Mouse (Mus musculus) brown adipose tissue, adult 24 weeks (tissue): ENCODE data around the gene Bmpr1a. TPM values are rescaled to one million over a fixed set of nuclear protein-coding genes. Genes with fewer than 3 reads are reported as not detected.
"Not testable (repeated sequence)": the region's sequence is repeated elsewhere in the genome, so short reads cannot be mapped to it uniquely, and the experiment has no call there.

Source experiments
- H3K27ac ChIP-seq: fragments of 200-500 bp; replicated peaks from 2 replicates; pipeline ENCODE4 v1.5.1; 2012; ENCODE audit warnings: low read depth, mild to moderate bottlenecking, low read length
- H3K4me1 ChIP-seq: fragments of 200-500 bp; 2 replicates; pipeline ENCODE4 v1.6.1; 2012; ENCODE audit warnings: low read length, mixed read lengths; ENCODE audit not compliant: control insufficient read depth, insufficient read depth, insufficient read length
- H3K4me3 ChIP-seq: fragments of 200-500 bp; 2 replicates; pipeline ENCODE4 v1.5.1; 2012; ENCODE audit warnings: low read depth, mild to moderate bottlenecking, low read length, moderate library complexity; ENCODE audit not compliant: insufficient read depth
- polyA plus RNA-seq: library from polyadenylated mRNA; stranded (reverse); fragments of >200 nt; gene quantifications from 2 replicates; pipeline ENCODE4 v1.2.4, GENCODE M21; 2012; ENCODE audit not compliant: missing spikeins, insufficient read depth, insufficient read length

The Bmpr1a gene
- polyA plus RNA-seq, 1 experiment, result 21.8 TPM

- H3K4me1 ChIP-seq, result peaks cover 11% of the 10 kb centered on the region
- no peak overlapping the region; the same call in 1 of the 2 replicates for H3K4me3 ChIP-seq
- no peak overlapping the region for H3K27ac ChIP-seq
These were observed 130.5 kb downstream of the Bmpr1a start for GRCm38 (mm10) chr14:34372646-34373045.

GRCm38 (mm10) chr14:34371763-34372162, 131.4 kb downstream of the Bmpr1a start:
- no peak overlapping the region for H3K4me3 ChIP-seq
- peaks cover 11% of the 10 kb centered on the region for H3K4me1 ChIP-seq
- no peak overlapping the region for H3K27ac ChIP-seq

- H3K27ac ChIP-seq, result peak overlapping the region; percentile 9; the same call in 1 of the 2 replicates
- no peak overlapping the region for H3K4me3 ChIP-seq
These were observed 132.2 kb downstream of the Bmpr1a start for GRCm38 (mm10) chr14:34370921-34371320.

GRCm38 (mm10) chr14:34370203-34370602, 132.9 kb downstream of the Bmpr1a start:
- no peak overlapping the region for H3K27ac ChIP-seq
- no peak overlapping the region for H3K4me3 ChIP-seq
- peaks cover 8% of the 10 kb centered on the region for H3K4me1 ChIP-seq

More at GRCm38 (mm10) chr14:34370921-34371320, 132.2 kb downstream of the Bmpr1a start:
- H3K4me1 ChIP-seq, result peaks cover 8% of the 10 kb centered on the region

- Histone ChIP-seq H3K27ac (no peak overlapping the region), H3K4me1 (no peaks in the 10 kb centered on the region), H3K4me3 (no peak overlapping the region)
These were observed 138.0 kb downstream of the Bmpr1a start for GRCm38 (mm10) chr14:34365147-34365507.

GRCm38 (mm10) chr14:34364254-34365146, 138.6 kb downstream of the Bmpr1a start:
- H3K27ac ChIP-seq, result peak overlapping the region; percentile 91
- not testable (repeated sequence) for H3K4me1 ChIP-seq
- H3K4me3 ChIP-seq, result peak overlapping the region; percentile 64

- Histone ChIP-seq H3K4me1 (no peaks in the 10 kb centered on the region), H3K4me3 (peak overlapping the region; percentile 64), H3K27ac (peak overlapping the region; percentile 91)
These were observed 139.5 kb downstream of the Bmpr1a start for GRCm38 (mm10) chr14:34363490-34364253.

GRCm38 (mm10) chr14:34362726-34363445, 140.3 kb downstream of the Bmpr1a start:
- H3K27ac ChIP-seq, result peak overlapping the region; percentile 91
- H3K4me1 ChIP-seq, result no peaks in the 10 kb centered on the region
- peak overlapping the region; percentile 64 for H3K4me3 ChIP-seq

- Histone ChIP-seq H3K27ac (no peak overlapping the region), H3K4me1 (no peaks in the 10 kb centered on the region), H3K4me3 (no peak overlapping the region)
These were observed 141.0 kb downstream of the Bmpr1a start for GRCm38 (mm10) chr14:34362135-34362534.

Other genes starting within 250 kb of the Bmpr1a start
- 6.3 and 9.9 TPM in 2 replicates for gene Shld2, start 192.8 kb downstream of the Bmpr1a start, polyA plus RNA-seq
- gene Glud1, start 192.6 kb downstream of the Bmpr1a start, polyA plus RNA-seq, result 115 and 160 TPM in 2 replicates
- 2.9 TPM in 1 of 2 replicates, not detected in the other for gene Fam25c, start 147.9 kb downstream of the Bmpr1a start, polyA plus RNA-seq
- gene Sncg, start 128.6 kb downstream of the Bmpr1a start, polyA plus RNA-seq, result 136 and 188 TPM in 2 replicates
- gene Mmrn2, start 127.9 kb downstream of the Bmpr1a start, polyA plus RNA-seq, result 5.0 and 12.8 TPM in 2 replicates
- not detected in 2 replicates for gene 9230112D13Rik, start 19.5 kb upstream of the Bmpr1a start, polyA plus RNA-seq
- gene Ldb3, start 85.3 kb upstream of the Bmpr1a start, polyA plus RNA-seq, result 12.4 and 28.6 TPM in 2 replicates
- not detected in 2 replicates for gene Opn4, start 96.8 kb upstream of the Bmpr1a start, polyA plus RNA-seq
- gene Wapl, start 170.6 kb upstream of the Bmpr1a start, polyA plus RNA-seq, result 37.1 and 39.0 TPM in 2 replicates